In the genomic region with DNA sequence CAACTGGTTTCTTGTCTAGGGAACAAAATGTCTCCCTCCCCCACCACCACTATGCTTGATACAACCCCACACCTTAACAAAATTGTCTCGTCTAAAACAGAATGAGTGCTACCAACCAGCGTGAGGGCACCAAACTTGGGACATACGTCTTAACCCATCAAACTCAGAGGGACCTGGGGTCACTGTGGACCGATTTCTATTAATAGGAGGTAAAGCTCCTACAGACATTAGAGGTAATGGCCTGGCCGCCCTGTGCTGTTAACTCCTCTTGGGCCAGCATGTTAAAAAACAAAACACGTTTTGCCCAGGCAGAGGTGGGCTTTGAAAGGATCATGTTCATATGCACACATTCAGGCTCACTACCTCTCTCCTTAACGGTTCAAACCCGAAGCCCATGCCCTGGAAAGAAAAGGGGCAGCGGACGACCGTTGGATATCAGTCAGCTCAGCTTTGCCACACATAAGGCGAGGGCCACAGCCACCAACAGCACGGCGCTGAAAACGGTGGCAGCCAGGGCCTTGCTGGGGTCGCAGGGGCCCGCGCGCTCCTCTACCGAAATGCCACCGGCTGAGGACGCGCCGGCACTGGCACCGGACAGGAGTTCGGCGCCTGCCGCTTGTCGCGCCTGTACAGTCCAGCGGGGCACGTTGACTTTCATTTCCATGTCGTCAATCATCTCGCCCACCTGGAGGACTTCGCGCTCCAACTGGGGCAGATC, we compare ENCODE assay signal across 7 mouse cellular contexts. TPM values are rescaled to one million over a fixed set of nuclear protein-coding genes. Genes with fewer than 3 reads are reported as not detected.
DNase-seq lines count a peak whose midpoint lies in the region; ATAC-seq and TF ChIP-seq lines count a peak whose summit lies in the region.

No protein-coding gene starts in this region.

- peak overlapping the region; percentile 100 for H3K4me2 ChIP-seq in lung, embryonic 14.5 days
- H3K4me2 ChIP-seq in forebrain, embryonic 11.5 days (ENCODE audit: low read depth, low read length, severe bottlenecking), result peak overlapping the region; percentile 98
- peak overlapping the region; percentile 98 for H3K4me2 ChIP-seq in limb, embryonic 11.5 days (ENCODE audit: low read depth, severe bottlenecking)

- no peaks in the 10 kb centered on the region for H3K36me3 ChIP-seq in lung, embryonic 14.5 days (ENCODE audit: insufficient read depth)
- H3K36me3 ChIP-seq in forebrain, embryonic 11.5 days (ENCODE audit: control insufficient read depth, insufficient read depth, low read length), result no peaks in the 10 kb centered on the region
- no peaks in the 10 kb centered on the region for H3K36me3 ChIP-seq in limb, embryonic 11.5 days (ENCODE audit: control insufficient read depth, insufficient read depth, low read length)

- peaks cover 9% of the 10 kb centered on the region for H3K4me1 ChIP-seq in lung, embryonic 14.5 days (ENCODE audit: insufficient read depth)
- peaks cover 15% of the 10 kb centered on the region; the same call in 1 of the 2 replicates for H3K4me1 ChIP-seq in forebrain, embryonic 11.5 days (replicated peaks; ENCODE audit: control insufficient read depth, insufficient read depth, low read length)
- peaks cover 13% of the 10 kb centered on the region for H3K4me1 ChIP-seq in limb, embryonic 11.5 days (ENCODE audit: control insufficient read depth, insufficient read depth, low read length)
- peaks cover 23% of the 10 kb centered on the region for H3K4me1 ChIP-seq in olfactory bulb, adult 2 months (ENCODE audit: control insufficient read depth, insufficient read depth, low read length)

- no peak for TF ChIP-seq CTCF in lung, embryonic 14.5 days (IDR thresholded peaks at IDR 0.05; ENCODE audit: low read depth)
- no peak for TF ChIP-seq CTCF in olfactory bulb, adult 2 months (IDR thresholded peaks at IDR 0.05; ENCODE audit: insufficient read depth, low read depth, low read length)

- peak overlapping the region; percentile 85 for H3K4me3 ChIP-seq in lung, embryonic 14.5 days (ENCODE audit: low read depth, low read length)
- peak overlapping the region; percentile 66 for H3K4me3 ChIP-seq in forebrain, embryonic 11.5 days (ENCODE audit: low read depth, low read length)
- H3K4me3 ChIP-seq in limb, embryonic 11.5 days (ENCODE audit: low read depth, low read length), result peak overlapping the region; percentile 59
- peak overlapping the region; percentile 64 for H3K4me3 ChIP-seq in olfactory bulb, adult 2 months (ENCODE audit: insufficient read depth, low read depth, low read length)

- H3K27ac ChIP-seq in lung, embryonic 14.5 days (ENCODE audit: low read depth), result no peak overlapping the region
- no peak overlapping the region for H3K27ac ChIP-seq in forebrain, embryonic 11.5 days (ENCODE audit: low read depth, low read length)
- H3K27ac ChIP-seq in limb, embryonic 11.5 days (replicated peaks; ENCODE audit: low read depth, low read length), result no peak overlapping the region
- no peak overlapping the region for H3K27ac ChIP-seq in olfactory bulb, adult 2 months (ENCODE audit: insufficient read depth, low read depth, low read length)

- TF ChIP-seq POLR2A in olfactory bulb, adult 2 months (IDR thresholded peaks at IDR 0.05; ENCODE audit: insufficient read depth, low read depth, low read length), result no peak

- H3K9ac ChIP-seq in lung, embryonic 14.5 days, result peak overlapping the region; percentile 49; the same call in 1 of the 2 replicates
- peak overlapping the region; percentile 39 for H3K9ac ChIP-seq in forebrain, embryonic 11.5 days (ENCODE audit: low read length)
- H3K9ac ChIP-seq in limb, embryonic 11.5 days (ENCODE audit: low read length), result peak overlapping the region; percentile 22

- no peak for DNase-seq in lung, embryonic 14.5 days
- no peak for DNase-seq in lung, postnatal 4 days
- peak; percentile 61 for DNase-seq in forebrain, embryonic 11.5 days (ENCODE audit: low spot score)
- DNase-seq in limb, embryonic 11.5 days (ENCODE audit: low spot score), result no peak
- no peak for DNase-seq in cerebellum, adult 9-10 months
- DNase-seq in urinary bladder, postnatal 25 days (ENCODE audit: low spot score), result no peak

- peaks cover 22% of the 10 kb centered on the region for H3K27me3 ChIP-seq in lung, embryonic 14.5 days (ENCODE audit: insufficient read depth, low read length)
- peaks cover 29% of the 10 kb centered on the region for H3K27me3 ChIP-seq in forebrain, embryonic 11.5 days (ENCODE audit: control insufficient read depth, insufficient read depth, low read length)
- H3K27me3 ChIP-seq in limb, embryonic 11.5 days (ENCODE audit: control insufficient read depth, insufficient read depth, low read length), result peaks cover 23% of the 10 kb centered on the region

- WGBS in lung, embryonic 14.5 days, result 4% methylated on average over 36 of the region's 36 CpGs
- WGBS in forebrain, embryonic 11.5 days, result 4% methylated on average over 36 of the region's 36 CpGs
- 4% methylated on average over 36 of the region's 36 CpGs for WGBS in limb, embryonic 11.5 days
- WGBS in olfactory bulb, adult 2 months, result 12% methylated on average over 36 of the region's 36 CpGs

- no peak for ATAC-seq in lung, embryonic 14.5 days (ENCODE audit: insufficient read depth)
- ATAC-seq in forebrain, embryonic 11.5 days (replicated peaks; ENCODE audit: low FRiP score), result no peak
- no peak for ATAC-seq in limb, embryonic 11.5 days (ENCODE audit: insufficient number of reproducible peaks, low FRiP score, low TSS enrichment, low read depth)

- no peaks in the 10 kb centered on the region for H3K9me3 ChIP-seq in lung, embryonic 14.5 days (ENCODE audit: low read depth, low read length)
- H3K9me3 ChIP-seq in forebrain, embryonic 11.5 days (ENCODE audit: control insufficient read depth, low read length), result no peaks in the 10 kb centered on the region
- H3K9me3 ChIP-seq in limb, embryonic 11.5 days (ENCODE audit: control insufficient read depth, low read length), result no peaks in the 10 kb centered on the region

RNA-seq across cellular contexts. Expression of a gene that starts 1.2 kb away (rescaled TPM):
- 0.24 and 0.36 TPM in 2 replicates for polyA plus RNA-seq in lung, embryonic 14.5 days (2014; fragmentation: Nextera tagmentation; extraction: Ambion mirVana)
- 0.21 and 0.32 TPM in 2 replicates for polyA plus RNA-seq in forebrain, embryonic 11.5 days (2014; fragmentation: Nextera tagmentation; extraction: Ambion mirVana)
- polyA plus RNA-seq in limb, embryonic 11.5 days (2014; fragmentation: Nextera tagmentation; extraction: Ambion mirVana), result 0.20 and 0.40 TPM in 2 replicates
- not detected in 2 replicates for polyA plus RNA-seq in olfactory bulb, adult 2 months (2012; ENCODE audit: insufficient read depth, insufficient read length, low replicate concordance, missing spikeins)

RNA-seq across cellular contexts. Expression of a gene that starts 1.8 kb away (rescaled TPM):
- 38.1 and 38.8 TPM in 2 replicates for polyA plus RNA-seq in lung, embryonic 14.5 days (2014; fragmentation: Nextera tagmentation; extraction: Ambion mirVana)
- 30.5 and 35.9 TPM in 2 replicates for polyA plus RNA-seq in forebrain, embryonic 11.5 days (2014; fragmentation: Nextera tagmentation; extraction: Ambion mirVana)
- polyA plus RNA-seq in limb, embryonic 11.5 days (2014; fragmentation: Nextera tagmentation; extraction: Ambion mirVana), result 35.6 and 35.9 TPM in 2 replicates
- polyA plus RNA-seq in olfactory bulb, adult 2 months (2012; ENCODE audit: insufficient read depth, insufficient read length, low replicate concordance, missing spikeins), result not detected in 2 replicates

RNA-seq across cellular contexts. Expression of a gene that starts 28.1 kb away (rescaled TPM):
- 53.9 and 54.9 TPM in 2 replicates for polyA plus RNA-seq in lung, embryonic 14.5 days (2014; fragmentation: Nextera tagmentation; extraction: Ambion mirVana)
- 43.3 and 45.7 TPM in 2 replicates for polyA plus RNA-seq in forebrain, embryonic 11.5 days (2014; fragmentation: Nextera tagmentation; extraction: Ambion mirVana)
- polyA plus RNA-seq in limb, embryonic 11.5 days (2014; fragmentation: Nextera tagmentation; extraction: Ambion mirVana), result 35.2 and 35.8 TPM in 2 replicates
- polyA plus RNA-seq in olfactory bulb, adult 2 months (2012; ENCODE audit: insufficient read depth, insufficient read length, low replicate concordance, missing spikeins), result not detected in 2 replicates

RNA-seq across cellular contexts. Expression of a gene that starts 46.7 kb away (rescaled TPM):
- polyA plus RNA-seq in lung, embryonic 14.5 days (2014; fragmentation: Nextera tagmentation; extraction: Ambion mirVana), result 0.30 and 0.75 TPM in 2 replicates
- polyA plus RNA-seq in forebrain, embryonic 11.5 days (2014; fragmentation: Nextera tagmentation; extraction: Ambion mirVana), result not detected in 2 replicates
- 0.41 TPM in 1 of 2 replicates, not detected in the other for polyA plus RNA-seq in limb, embryonic 11.5 days (2014; fragmentation: Nextera tagmentation; extraction: Ambion mirVana)
- not detected in 2 replicates for polyA plus RNA-seq in olfactory bulb, adult 2 months (2012; ENCODE audit: insufficient read depth, insufficient read length, low replicate concordance, missing spikeins)

Comparison
In these comparisons a context has a peak if more than half of its experiments do, and no peak if none do; other contexts are left out.
1. RNA of a gene that starts 1.8 kb away (polyA plus RNA-seq): 38.1 to 38.8 TPM in lung, embryonic 14.5 days, 35.6 to 35.9 TPM in limb, embryonic 11.5 days and 30.5 to 35.9 TPM in forebrain, embryonic 11.5 days; not detected in olfactory bulb, adult 2 months; every median in the first group is over 10 times any median in the second.
2. RNA of a gene that starts 28.1 kb away (polyA plus RNA-seq): 53.9 to 54.9 TPM in lung, embryonic 14.5 days, 43.3 to 45.7 TPM in forebrain, embryonic 11.5 days and 35.2 to 35.8 TPM in limb, embryonic 11.5 days; not detected in olfactory bulb, adult 2 months; every median in the first group is over 10 times any median in the second.
3. Peak in every context shown above with its lines, with median percentiles within 50 percentile points of each other: H3K4me2 ChIP-seq, H3K4me3 ChIP-seq and H3K9ac ChIP-seq.